Mouse (Mus musculus) kidney, adult 11 months (tissue): Measurements from ENCODE around the gene Etv6.

Experiments
- DNase-seq: peaks from one replicate; pipeline ENCODE4 v3.0.0; 2022

Gene Etv6

GRCm38 (mm10) chr6:134273884-134274283, 238.4 kb downstream of the Etv6 start:
- DNase-seq: no peak

DNA sequence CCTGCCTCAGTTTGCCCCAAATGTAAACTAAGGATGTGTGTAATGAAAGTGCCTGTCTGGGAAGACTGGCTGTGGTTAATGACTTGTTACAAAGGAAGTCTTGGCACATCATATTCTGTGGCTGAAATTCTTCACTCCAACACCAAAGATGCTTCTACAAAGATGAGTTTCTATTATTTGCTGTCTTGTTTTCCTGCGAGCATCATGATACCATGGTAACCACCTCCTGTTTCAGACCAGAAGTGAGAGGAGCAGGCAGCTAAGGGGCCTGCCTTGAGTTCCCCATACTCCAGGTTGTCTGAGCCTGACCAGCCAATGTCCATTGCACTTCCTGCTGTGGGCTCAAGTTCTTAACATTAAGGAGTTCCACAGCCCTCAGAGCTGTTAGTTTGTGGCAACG, 241.5 kb downstream of the Etv6 start:
- no peak for DNase-seq

- no peak for DNase-seq
Observed at GRCm38 (mm10) chr6:134282095-134282494, 246.6 kb downstream of the Etv6 start.

DNA sequence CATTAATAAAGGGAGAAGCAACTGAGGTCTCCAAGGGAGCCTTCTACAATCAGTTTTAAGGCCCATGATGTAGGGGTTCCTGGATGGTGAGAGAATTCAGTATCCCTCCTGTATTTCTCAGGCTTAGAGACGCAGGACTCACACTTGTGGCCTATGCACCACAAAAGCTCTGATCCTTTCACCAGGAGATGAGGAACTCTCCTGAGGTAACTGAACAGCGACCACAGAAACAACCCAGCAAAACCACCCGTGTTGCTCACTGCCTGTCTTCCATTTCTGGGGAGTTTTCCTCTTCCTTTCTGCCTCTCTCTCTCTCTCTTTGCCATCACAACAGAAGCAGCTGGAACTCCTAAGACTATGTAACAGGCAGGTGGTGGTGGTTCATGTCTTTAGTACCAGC, 256.3 kb downstream of the Etv6 start:
- no peak for DNase-seq

- no peak for DNase-seq
Observed at GRCm38 (mm10) chr6:134292404-134292803, 256.9 kb downstream of the Etv6 start.

DNA sequence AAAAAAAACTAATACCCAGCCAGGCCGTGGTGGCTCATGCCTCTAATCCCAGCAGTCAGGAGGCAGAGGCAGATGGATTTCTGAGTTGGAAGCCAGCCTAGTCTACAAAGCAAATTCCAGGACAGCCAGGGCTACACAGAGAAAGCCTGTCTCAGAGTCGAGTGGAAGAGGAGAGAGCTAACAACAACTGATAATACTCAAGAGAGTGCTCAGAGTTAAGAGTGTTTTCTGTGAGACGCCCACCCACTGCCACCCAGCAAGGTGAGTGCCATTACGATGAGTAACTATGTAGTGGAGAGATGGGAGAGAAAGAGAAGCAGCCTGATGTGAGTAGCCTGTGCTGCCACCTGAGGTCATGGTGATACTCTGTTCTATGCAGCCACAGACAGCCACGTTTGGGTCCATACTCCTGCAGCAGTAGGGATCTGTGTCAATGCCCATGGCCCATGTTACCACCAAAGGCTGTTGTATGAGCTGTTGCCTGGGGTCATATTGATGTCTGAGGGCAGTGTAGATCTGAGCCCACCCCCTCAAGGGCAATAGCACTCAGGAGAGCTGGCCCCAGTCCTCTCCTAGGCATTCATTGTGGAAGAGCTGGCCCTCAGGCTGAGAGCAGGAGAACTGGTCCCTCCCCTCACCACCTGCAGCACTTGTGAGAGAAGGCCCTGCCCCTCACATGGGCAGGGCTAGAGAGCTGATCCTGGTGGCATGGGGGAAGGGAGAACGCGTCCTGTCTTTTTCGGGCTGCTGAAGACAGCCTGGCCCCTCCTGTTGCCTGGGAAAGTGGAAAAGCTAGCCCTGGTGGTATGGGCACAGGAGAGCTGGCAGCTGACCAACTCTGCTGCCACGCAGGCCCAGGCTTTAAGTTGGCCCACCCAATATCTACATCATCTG, 258.4 kb downstream of the Etv6 start:
- DNase-seq: no peak

GRCm38 (mm10) chr6:134297884-134298619, 262.6 kb downstream of the Etv6 start:
- DNase-seq: no peak

GRCm38 (mm10) chr6:134301951-134302350, 266.5 kb downstream of the Etv6 start:
- DNase-seq: no peak

DNA sequence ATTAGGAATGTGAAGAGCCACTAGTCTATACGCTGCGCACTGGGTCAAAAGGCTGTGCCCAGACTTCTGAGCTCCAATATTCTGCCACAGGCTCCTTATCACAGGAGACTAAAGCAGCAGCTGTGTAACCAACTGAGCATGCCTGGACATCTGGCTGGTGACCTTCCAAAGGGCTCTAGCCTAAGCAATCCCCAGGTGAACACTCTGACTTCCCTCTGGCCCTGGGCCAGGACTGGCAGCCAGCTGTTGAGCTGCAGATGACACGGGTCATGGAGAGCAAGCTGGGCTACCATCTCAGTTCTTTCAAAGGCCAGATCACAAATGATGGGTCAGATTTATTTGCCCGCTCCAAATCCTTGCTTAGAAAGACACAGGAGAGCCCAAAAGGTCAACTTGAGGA, 275.8 kb downstream of the Etv6 start:
- DNase-seq: no peak

- no peak for DNase-seq
Observed at GRCm38 (mm10) chr6:134312571-134312970, 277.1 kb downstream of the Etv6 start.

GRCm38 (mm10) chr6:134317371-134317770, 281.9 kb downstream of the Etv6 start:
- no peak for DNase-seq
